Mouse (Mus musculus) lung, postnatal 25 days (tissue): Measurements from ENCODE around the gene Arl2.
"Not testable (repeated sequence)": the region's sequence is repeated elsewhere in the genome, so short reads cannot be mapped to it uniquely, and the experiment has no call there.

Experiments
- DNase-seq: peaks from one replicate; pipeline ENCODE4 v3.0.0; 2022; ENCODE audit warnings: low spot score

The Arl2 gene

DNA sequence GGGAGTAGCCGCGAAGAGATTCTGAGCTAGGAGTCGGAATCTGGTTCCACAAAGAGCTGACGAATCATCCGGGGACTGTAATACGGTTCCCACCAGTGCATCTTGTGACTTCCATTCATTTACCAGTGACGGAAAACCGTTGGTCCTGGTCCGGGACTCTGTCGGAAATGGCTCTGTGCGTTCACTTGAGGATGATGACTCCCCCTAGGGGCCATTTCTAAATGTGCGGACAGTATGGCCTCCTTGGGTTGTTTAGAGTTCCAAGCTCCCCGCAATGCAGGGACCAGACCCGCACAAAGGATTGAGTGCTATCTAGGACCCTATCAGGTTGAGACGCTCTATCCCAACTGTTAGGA is at the start of gene Arl2:
Gene Arl2 (minus strand): TSS at position 155 of the 356 bp plus-strand sequence.
- DNase-seq, result peak; percentile 89

- DNase-seq, result no peak
Measured at GRCm38 (mm10) chr19:6184131-6184530, 42.8 kb upstream of the Arl2 start, which contains the start of gene Majin. Gene Majin (plus strand): TSS chr19:6184388.

DNA sequence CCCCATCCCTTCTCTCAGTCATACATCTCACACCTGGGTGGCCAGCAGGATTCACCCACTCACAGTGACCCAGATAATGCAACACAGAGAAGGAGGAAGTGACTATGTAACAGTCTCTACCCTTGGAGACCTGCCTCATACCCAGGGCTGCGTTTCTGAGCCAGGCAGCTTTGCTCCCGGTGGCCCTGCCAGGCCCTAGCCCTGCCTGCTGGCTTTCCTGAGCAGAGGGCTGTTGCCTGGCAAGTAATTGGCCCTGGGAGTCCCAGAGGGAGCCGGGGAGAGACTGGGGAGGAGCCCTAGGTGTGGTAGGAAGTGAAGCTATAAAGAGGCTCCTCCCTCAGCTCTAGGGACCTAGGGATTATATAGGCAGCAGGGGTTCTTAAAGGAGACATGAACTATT is 41.2 kb upstream of the Arl2 start:
- DNase-seq, result no peak

DNA sequence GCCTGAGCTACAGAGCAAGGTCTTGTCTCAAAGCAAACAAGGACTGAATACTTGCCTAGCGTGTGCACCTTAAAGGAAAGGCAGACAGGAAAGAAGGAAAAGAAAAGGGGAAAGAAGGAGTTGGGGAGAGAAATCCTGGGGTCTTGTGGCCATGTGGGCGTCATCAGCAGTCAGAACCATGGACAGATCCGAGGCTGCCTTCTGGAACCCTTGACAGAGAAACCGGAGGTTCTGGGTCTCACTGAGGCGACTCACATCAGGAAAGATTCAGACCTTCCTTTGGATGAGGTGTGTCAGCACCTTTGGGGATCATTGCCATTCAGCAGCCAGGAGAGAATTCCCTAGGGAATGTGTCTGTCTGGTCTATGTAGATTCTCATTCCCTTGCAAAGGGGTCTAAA is 40.3 kb upstream of the Arl2 start:
- no peak for DNase-seq

DNA sequence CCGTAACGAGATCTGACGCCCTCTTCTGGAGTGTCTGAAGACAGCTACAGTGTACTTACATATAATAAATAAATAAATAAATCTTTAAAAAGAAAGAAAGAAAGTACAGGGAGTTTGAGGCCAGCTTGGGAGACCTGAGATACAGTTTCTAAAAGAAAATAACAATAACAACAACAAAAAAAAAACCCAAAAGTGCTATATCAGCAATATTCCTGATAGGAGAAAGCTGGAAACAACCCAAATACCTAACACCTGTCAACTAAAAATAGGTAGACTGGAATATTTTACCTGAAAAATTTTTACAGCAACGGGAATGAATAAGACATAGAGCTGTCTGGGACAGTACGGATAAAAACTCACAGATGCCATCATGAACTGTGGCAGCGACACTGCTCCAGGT is 37.4 kb upstream of the Arl2 start:
- DNase-seq, result no peak

DNA sequence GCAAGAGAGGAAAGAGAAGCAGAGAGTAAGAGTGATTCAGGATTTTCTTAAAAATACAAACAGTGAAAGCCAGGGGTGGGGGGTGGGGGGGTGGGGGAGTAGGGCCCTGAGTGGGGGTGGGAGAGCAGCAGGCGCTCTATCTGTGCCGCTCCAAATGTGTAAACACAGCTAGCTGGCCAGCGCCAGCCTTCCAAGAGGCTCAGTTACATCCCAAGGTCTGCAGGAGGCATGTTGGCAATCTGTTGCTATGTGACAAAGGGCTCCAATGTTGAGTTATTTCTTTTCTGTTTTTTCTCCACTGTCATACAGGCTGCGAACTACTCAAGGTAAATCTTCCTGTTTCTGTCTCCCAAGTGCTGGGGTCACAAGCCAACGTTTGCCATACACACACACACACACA is 33.4 kb upstream of the Arl2 start:
- no peak for DNase-seq

DNA sequence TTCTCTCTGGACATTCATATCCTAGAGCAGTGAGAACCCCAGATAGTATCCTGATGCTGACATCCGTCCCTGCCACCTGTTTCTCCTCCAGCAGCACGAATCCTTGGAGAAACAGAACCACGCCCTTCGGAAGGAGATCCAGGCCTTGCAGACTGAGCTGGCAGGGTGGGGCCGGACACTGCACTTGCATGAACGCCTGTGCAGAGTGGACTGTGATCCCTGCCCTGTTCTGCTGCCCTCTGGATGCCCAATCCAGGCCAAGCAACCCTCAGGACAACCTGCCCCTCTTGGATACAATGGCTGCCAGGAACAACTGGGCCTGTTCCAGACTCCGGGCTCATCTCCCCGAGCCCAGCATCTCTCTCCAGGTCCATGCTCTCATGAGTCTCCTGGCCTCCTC is 29.9 kb upstream of the Arl2 start:
- no peak for DNase-seq

GRCm38 (mm10) chr19:6166750-6167149 is 25.4 kb upstream of the Arl2 start:
- no peak for DNase-seq

- DNase-seq, result peak; percentile 55
Measured at GRCm38 (mm10) chr19:6163872-6164547, 22.7 kb upstream of the Arl2 start.

DNA sequence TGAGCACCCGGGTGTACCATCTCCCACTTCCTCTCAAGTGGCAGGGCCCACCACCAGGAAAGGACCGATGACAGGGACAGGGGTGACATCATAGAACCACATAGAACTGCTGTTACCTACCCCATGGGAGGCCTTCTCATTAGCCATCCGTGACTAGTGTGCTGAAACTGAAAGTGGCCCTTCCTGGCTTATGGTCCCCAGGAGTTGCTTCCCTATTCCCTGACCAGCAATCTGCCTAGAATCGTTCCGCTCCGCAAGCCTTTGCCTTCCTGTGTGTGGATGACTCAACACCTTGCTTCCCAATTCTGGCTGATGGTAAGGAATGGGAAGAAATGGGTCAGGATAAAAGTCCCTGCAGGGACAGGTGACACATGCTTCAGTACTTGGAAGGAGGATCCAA is 15.9 kb upstream of the Arl2 start:
- DNase-seq, result no peak

DNA sequence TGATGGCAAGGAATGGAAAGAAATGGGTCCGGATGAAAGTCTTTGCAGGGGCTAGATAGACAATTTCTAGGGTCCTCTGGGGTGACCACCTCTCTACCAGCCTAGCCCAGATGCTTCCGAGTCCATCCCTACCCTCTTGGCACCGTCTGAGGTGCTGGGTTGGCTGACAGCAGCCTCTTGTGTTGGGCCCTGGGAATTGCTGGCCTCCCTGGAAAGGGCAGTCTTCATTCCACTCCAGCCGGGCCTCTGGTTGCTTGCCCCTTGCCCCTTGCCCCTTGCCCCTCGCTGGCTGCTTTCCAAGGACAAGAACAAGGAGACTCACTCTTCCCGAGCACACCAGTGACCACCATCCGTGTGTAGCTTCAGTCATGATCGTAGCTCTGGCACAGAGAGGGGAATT is 15.0 kb upstream of the Arl2 start:
- DNase-seq, result no peak

DNA sequence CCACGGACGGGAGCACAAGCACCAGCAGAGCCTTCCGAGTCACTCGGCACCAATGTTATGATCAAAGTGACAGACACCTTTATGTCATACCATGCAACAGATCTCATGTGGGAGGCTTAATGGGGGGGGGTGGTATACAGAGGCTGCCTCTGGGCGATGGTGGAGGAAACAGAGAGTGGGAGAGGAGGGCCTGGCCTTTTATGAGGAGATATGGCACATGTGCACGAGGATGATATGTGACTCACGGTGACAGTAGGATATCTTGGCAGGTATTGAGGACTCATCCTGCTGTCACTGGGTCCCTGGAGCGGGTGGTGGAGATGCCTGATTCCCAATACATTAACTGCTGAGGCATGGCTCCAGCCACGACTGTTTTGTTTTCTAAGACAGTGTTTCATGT is 13.8 kb upstream of the Arl2 start:
- DNase-seq, result no peak

DNA sequence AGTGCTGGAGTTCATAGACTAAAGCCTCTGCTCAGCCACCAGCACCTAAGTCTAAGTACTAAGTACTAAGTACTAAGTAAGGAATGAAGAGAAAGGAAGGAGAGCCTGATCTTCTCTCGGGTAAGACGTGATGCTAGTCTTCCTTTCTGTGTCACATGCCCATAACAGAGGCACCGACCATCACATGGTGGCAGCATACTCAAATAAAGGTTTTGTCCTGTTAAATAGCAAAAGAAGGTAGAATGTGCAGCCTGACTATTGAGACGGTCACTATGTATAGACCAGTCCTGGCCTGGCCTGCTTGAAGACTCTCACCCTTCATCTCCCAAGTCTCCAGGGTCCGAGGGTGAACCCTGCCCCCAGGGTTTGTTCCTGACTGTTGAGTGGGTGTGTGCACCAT is 3.5 kb upstream of the Arl2 start:
- DNase-seq, result no peak

DNA sequence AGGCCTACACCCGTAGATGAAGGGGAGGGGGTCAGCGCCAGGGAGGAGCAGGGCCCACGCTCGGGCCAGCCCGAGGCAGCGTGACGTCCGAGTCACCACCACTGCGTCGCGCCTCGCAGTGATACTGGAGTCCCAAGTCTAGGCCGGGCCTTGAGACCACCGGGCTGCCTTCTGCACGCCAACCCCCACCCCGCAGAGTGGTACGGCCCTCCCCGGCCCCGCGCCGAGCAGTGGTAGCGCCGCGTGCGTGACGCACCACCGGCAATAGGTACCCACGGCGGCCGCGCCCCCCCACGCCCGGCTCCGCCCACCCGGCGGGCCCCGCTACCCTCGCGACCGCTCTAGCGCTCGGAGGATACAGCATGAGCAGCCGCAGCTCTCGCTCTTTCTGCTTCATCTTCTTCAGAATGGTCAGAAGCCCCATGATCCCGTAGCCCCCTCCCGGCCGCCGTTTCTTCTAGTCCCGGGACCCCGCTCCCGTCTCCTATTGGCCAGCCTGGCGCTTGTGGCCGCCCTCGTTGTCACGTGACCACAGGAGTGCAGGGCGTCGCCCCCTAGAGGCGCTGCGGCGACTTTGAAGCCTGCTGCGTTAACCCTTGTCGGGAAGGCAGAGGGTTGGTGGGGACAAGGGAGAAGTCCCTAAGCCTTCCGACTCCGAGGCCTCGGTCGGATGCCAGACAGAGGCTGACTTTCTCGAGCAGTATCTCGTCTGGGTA is 512 bp downstream of the Arl2 start, which contains the start of gene Batf2:
Gene Batf2 (plus strand): TSS at position 306 of the 716 bp plus-strand sequence.
- DNase-seq, result peak; percentile 93

GRCm38 (mm10) chr19:6140374-6140677 is 1.0 kb downstream of the Arl2 start:
- DNase-seq, result no peak

GRCm38 (mm10) chr19:6139701-6140100 is 1.6 kb downstream of the Arl2 start:
- DNase-seq, result no peak

- DNase-seq, result no peak
Measured at GRCm38 (mm10) chr19:6136397-6136796, 5.0 kb downstream of the Arl2 start.

GRCm38 (mm10) chr19:6133197-6133596 is 8.2 kb downstream of the Arl2 start:
- DNase-seq, result not testable (repeated sequence)

DNA sequence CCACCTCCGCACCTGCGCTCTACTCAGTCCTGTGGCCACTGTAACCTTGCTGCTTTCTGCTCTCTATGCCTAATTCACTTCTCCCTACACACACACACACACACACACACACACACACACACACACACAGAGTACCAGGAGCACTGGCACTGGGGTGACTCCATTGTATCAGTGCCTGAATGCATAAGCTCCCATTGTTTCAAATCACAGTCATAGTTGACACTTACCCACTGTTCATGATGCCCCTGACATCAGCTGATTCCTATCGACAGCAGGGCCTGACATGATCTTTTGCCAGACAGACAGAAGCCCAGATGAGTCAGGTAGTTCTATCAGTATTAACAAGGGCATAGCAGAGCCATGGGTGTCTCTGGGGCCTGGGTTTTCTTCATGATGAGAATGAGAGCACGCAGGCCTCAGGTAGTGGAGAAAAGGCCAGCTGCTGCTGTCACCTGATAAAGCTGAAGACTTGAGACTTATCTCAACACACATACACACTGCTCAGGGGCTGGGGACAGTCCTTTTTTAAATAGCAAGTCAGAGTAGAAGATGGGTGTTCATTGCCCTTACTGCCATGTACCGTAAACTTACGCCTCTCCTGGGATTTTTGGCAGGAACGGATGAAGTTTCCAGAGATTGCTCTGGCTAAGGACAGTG is 9.0 kb downstream of the Arl2 start:
- DNase-seq, result no peak

DNA sequence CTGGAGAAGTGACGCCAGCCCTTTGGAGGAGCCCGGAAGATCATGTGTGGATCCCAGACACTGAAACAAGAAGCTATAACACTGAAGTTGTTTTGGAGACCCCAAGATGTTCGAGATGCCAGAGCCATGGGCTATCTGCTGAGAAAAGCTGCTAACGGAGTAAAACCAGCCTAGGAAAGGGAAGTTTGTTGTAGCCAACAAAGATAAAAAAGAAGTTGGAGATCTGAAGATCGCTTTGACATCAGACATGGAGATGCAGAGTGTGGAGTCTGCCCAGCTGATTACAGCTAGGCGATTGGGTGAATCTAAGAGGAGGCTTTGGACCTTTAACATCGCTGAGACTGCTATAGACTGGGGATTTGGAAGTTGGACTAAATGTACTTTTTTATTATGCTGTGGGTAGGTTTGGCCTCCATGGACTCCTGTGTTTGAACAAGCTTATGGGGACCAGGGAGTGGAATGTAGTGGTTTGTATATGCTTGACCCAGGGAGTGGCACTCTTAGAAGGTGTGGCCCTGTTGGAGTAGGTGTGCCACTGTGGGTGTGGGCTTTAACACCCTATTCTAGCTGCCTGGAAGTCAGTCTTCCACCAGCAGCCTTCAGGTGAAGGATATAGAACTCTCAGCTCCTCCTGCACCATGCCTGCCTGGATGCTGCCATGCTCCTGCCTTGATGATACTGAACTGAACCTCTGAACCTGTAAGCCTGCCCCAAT is 10.8 kb downstream of the Arl2 start:
- DNase-seq, result not testable (repeated sequence)

GRCm38 (mm10) chr19:6127760-6128341 is 13.5 kb downstream of the Arl2 start, which contains the start of gene Snx15:
Gene Snx15 (minus strand): TSS chr19:6128304.
- DNase-seq, result peak; percentile 98
